Mouse (Mus musculus): ENCODE results near the gene Ubxn1.

- TF ChIP-seq CTCF (IDR thresholded peaks at IDR 0.05; ENCODE audit: borderline replicate concordance, insufficient read depth, low read depth, low read length) (no peak), POLR2A (IDR thresholded peaks at IDR 0.05; ENCODE audit: borderline replicate concordance, insufficient read depth, low read length) (no peak)
Observed at GRCm38 (mm10) chr19:8852236-8852928, 18.9 kb upstream of the Ubxn1 start.
